Mouse (Mus musculus) testis, postnatal 10 days (tissue): ENCODE measurements around the gene Tbc1d32.
"Not testable (repeated sequence)": the region's sequence is repeated elsewhere in the genome, so short reads cannot be mapped to it uniquely, and the experiment has no call there.

Source experiments
- DNase-seq: peaks from one replicate; pipeline ENCODE4 v3.0.0; 2021; ENCODE audit warnings: low spot score

Gene Tbc1d32

GRCm38 (mm10) chr10:56228568-56229209, at the start of gene Tbc1d32:
Gene Tbc1d32, minus strand, starts transcription at chr10:56228689.
- peak; percentile 96 for DNase-seq

GRCm38 (mm10) chr10:56227771-56228275, 666 bp downstream of the Tbc1d32 start:
- no peak for DNase-seq

- no peak for DNase-seq
Measured at GRCm38 (mm10) chr10:56215797-56216196, 12.7 kb downstream of the Tbc1d32 start.

DNA sequence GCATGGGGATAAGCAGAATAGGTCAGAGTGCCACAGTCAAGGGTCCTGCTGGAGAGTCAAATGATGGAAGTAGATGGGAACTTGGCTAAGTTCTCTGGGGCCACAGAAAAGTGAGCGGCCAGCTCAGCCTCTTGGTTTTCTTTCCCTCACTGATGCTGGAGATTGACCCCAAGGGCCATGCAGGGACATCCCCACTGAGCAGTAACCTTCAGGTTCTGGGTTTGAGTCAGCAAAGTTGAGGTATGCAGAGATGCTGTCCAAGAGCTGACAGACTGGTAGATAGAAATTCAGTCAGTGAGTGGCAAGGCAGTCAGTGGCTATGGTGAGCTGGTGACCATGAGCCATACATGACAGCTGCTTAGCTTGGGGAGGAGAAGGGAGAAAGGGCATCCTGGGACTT, 18.1 kb downstream of the Tbc1d32 start:
- DNase-seq: no peak

DNA sequence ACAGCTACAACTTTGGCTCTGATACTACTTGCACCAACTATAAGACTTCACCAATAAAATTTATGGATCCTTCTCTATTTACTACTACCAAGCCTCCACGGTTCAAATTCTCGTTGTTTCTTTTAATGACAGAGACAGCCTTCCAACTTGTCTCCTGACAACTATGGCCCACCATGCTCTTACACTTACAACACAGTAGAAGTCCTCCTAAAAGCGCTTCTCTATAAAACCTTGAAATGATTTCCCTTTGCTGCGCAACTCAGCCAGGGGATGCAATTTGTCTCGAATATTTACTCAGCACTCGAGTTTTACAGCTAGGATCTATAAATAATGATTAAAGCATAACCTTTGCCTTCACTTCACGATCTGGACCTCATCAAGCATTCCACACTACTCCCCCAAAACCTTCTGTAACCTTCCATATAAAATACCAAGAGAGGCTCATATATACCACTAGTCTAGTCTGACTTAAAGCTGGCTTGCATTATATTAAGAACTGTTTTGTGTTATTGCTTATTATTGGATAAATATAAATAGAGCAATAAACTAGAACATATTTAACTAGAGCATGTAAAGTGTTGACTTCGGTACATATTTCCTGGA, 21.6 kb downstream of the Tbc1d32 start:
- DNase-seq: no peak

- no peak for DNase-seq
Measured at GRCm38 (mm10) chr10:56204348-56204747, 24.1 kb downstream of the Tbc1d32 start.

- no peak for DNase-seq
Measured at GRCm38 (mm10) chr10:56199902-56200301, 28.6 kb downstream of the Tbc1d32 start.

- DNase-seq: no peak
Measured at GRCm38 (mm10) chr10:56198691-56199090, 29.8 kb downstream of the Tbc1d32 start.

DNA sequence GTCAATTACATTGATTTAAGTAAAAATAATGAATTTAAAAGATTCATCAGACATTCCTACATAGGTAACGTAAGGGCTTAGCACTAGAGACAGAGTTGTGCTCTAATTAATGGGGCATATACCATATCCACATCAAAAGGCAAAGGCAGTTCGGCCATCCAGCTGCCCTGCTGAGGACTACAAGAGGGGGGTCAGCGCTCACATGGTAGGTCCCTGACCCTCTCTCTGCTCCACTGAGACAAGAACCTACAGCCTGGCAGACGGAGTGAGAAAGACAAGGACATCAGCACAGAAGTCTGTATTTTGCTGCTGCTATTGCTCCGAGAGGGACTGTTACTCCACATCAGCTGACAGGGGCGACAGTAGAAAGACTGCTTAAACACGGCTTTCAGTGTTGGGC, 34.2 kb downstream of the Tbc1d32 start:
- DNase-seq: no peak

- DNase-seq: no peak
Measured at GRCm38 (mm10) chr10:56181727-56182126, 46.8 kb downstream of the Tbc1d32 start.

DNA sequence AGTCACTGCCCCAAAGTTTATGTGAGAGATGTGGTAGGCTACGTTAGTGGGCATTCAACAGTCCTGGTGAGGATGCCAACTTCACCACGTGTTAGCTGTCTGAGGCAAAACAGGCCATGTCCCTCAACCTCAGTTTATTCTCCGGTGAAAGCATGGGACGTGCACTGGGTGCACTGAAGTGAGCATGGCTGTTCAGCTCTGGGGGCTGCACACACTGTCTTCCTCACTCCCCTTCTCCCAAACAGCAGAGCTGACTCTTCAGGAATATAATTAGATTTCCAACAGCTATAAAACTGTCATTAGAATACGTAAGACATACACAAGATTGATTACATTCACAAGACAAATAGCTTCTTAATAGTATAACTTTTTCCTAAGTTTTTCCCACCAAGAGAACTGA, 55.3 kb downstream of the Tbc1d32 start:
- DNase-seq: no peak

- DNase-seq: not testable (repeated sequence)
Measured at GRCm38 (mm10) chr10:56167721-56168120, 60.8 kb downstream of the Tbc1d32 start.

DNA sequence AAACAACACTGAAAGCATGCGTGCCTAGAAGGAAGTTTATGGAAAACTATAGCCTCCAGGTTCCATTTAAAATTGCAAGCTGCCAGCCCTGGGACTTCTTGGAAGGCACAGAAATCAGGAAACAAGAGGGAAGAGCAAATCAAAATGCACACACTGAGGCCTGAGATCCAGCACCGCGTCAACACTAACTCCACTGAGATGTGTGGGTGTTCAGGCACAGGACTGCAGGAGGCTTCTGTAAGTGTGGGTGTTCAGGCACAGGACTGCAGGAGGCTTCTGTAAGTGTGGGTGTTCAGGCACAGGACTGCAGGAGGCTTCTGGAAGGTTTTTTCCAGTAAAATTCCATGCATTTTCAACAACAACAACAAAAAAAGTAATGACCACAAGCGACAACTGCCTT, 62.7 kb downstream of the Tbc1d32 start:
- no peak for DNase-seq

- no peak for DNase-seq
Measured at GRCm38 (mm10) chr10:56164411-56164810, 64.1 kb downstream of the Tbc1d32 start.

DNA sequence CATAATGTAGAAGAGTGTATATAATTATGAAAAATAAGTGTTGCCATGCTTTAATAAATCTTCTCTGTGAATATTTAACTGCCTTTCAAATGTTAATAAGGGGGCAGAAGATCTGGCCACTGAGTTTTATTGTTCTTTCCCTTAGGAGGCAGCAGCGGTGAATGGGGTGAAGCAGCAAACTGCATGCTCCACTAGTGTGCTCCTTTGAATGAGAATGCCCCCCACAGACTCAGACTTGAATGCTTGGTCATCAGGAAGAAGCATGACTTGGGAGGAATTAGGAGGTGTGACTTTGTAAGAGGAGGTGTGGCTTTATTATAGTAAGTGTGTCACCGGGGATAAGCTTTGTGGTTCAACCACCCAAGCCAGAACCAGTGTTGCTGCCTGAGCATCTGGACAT, 69.7 kb downstream of the Tbc1d32 start:
- no peak for DNase-seq

- no peak for DNase-seq
Measured at GRCm38 (mm10) chr10:56158207-56158606, 70.3 kb downstream of the Tbc1d32 start.

GRCm38 (mm10) chr10:56156956-56157355, 71.5 kb downstream of the Tbc1d32 start:
- DNase-seq: no peak

- DNase-seq: no peak
Measured at GRCm38 (mm10) chr10:56148920-56149319, 79.6 kb downstream of the Tbc1d32 start.

DNA sequence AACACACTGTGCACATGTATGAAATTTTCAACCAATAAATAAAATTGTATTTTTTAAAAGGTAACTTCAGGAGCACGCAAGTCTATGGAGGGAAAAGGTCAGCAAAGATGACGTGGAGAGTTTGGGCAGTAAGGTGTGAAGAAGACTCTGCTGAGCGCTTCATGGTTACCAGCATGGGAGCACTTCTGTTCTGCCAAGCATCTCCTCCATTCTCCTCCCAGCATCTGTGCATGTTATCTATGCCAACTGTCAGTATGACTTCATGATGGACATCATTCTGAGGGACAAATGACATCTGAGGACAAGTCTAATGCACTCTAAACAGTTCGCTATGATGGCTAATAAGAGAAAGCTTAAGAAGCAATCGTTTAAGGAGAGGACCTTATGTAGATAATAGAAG, 91.3 kb downstream of the Tbc1d32 start:
- no peak for DNase-seq

DNA sequence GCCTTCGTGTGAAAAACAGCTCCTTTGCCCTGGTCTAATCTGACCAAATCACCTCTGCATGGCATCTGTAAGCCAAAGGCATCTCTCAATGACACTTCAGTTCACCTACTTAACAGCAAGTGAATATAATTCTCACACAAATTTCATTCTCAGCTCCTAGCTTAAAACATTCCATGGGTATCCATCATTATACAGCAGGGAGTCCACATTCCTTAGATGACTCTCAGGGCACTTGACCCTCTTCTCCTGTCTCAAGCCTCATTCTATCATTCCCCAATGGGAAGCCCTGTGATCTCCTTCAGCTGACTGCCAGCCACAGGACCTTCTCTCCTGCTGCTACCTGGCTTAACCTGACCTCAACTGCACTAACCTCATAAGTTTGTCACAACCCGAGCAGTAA, 98.8 kb downstream of the Tbc1d32 start:
- no peak for DNase-seq

- no peak for DNase-seq
Measured at GRCm38 (mm10) chr10:56126972-56127371, 101.5 kb downstream of the Tbc1d32 start.

DNA sequence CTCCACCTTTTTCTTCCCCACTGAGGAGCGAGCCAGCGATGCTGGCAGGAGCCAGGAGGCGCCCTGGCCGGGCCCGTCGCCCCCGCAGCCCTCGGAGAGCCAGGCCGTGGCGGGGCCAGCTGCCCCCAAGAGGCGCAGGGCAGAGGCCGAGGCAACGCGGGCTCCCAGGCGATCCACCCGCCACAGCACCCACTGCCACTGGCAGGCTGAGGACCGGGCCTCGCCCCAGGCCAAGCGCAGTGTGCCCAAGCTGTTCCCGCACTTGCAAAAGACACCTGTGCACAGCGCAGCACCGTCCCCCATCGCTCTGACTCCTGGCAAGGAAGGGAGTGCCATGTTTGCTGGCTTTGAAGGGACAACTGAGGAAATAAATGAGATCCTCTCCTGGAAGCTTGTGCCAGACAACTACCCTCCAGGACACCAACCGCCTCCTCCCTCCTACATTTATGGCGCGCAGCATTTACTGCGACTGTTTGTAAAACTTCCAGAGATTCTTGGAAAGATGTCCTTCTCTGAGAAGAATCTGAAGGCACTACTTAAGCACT, 112.8 kb downstream of the Tbc1d32 start:
- no peak for DNase-seq

DNA sequence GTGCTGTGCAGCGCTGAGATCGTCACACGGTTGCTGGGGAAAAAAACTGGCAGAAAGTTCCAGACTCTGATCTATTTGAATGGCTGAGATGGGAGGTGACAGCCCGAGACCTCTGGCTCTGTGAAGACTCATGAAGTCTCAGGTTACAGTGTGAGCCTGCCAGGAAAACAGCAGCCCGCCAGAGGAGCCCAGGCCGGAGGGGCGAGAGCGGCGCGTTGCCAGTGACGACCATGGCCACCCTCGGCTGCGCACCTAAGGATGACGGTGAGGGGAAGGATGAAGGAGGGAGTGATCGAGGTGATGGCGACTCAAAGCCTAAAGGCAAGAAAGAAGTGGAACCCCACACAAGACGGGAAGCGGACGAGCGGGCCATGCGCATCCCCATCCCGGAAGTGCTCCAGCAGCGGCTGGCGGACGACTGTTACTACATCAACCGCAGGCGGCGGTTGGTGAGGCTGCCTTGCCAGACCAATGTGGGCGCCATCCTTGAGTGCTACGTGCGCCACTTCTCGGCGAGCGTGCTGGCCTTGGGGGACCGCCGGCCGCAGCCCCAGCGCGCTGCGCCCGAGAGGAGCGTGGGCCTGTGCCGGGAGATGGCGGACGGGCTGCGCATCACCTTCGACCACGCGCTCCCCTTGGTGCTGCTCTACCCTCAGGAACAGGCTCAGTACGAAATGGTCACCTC, 113.4 kb downstream of the Tbc1d32 start:
- DNase-seq: peak; percentile 61
